Mouse (Mus musculus): ENCODE measurements at regions not wholly inside any gene's neighbourhood (a gene's known extent, or its start where the extent isn't known, plus 50 kb on each side); places are given as distances from the start of the nearest gene placed in this dataset.

GRCm38 (mm10) chr1:179871961-179872360, 68.5 kb upstream of the Ahctf1 start:
- Histone ChIP-seq H3K27me3 (ENCODE audit: control insufficient read depth, insufficient read depth, low read length, poor library complexity, severe bottlenecking) (no peaks in the 10 kb centered on the region), H3K4me1 (ENCODE audit: control insufficient read depth, insufficient read depth, low read length) (no peaks in the 10 kb centered on the region), H3K9ac (ENCODE audit: low read depth, poor library complexity, severe bottlenecking) (no peak overlapping the region), H3K27ac (ENCODE audit: insufficient read depth, low read length) (no peak overlapping the region), H3K9me3 (replicated peaks; ENCODE audit: control insufficient read depth, insufficient read depth, low read length, poor library complexity, severe bottlenecking) (no peaks in the 10 kb centered on the region), H3K36me3 (ENCODE audit: control insufficient read depth, insufficient read depth, low read length, poor library complexity, severe bottlenecking) (no peaks in the 10 kb centered on the region), H3K4me3 (ENCODE audit: low read depth, low read length) (no peak overlapping the region)
- TF ChIP-seq EP300 (IDR thresholded peaks at IDR 0.05; ENCODE audit: insufficient read depth, low read depth, low read length), result no peak
- no peak for TF ChIP-seq CTCF (IDR thresholded peaks at IDR 0.05; ENCODE audit: low read depth, low read length)
- no peak for TF ChIP-seq POLR2A (IDR thresholded peaks at IDR 0.05; ENCODE audit: insufficient read depth, low read length)

DNA sequence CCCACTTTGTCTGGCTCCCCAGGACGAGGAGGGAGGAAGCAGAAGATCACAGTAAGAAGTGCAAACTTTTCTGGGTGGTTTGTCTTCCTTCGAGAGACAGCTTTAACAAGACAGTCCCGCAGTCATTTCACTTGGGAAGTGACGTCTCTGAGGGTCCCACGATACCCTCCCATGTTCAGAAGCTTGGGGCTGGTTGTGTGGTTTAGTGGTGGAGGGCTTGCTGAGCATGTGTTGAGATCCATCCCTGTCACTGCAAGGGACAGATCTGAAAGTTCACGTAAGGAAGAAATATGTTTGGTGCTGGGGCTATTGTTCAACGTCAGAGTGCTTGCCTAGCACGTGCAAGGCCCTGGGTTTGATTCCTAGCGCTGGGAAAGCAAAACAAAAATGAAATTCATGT, 65.2 kb upstream of the Ahctf1 start:
- no peaks in the 10 kb centered on the region for H3K36me3 ChIP-seq (ENCODE audit: control insufficient read depth, insufficient read depth, low read length, poor library complexity, severe bottlenecking)
- TF ChIP-seq EP300 (IDR thresholded peaks at IDR 0.05; ENCODE audit: insufficient read depth, low read depth, low read length) (no peak), POLR2A (IDR thresholded peaks at IDR 0.05; ENCODE audit: insufficient read depth, low read length) (no peak), CTCF (IDR thresholded peaks at IDR 0.05; ENCODE audit: low read depth, low read length) (no peak)
- no peaks in the 10 kb centered on the region for H3K9me3 ChIP-seq (replicated peaks; ENCODE audit: control insufficient read depth, insufficient read depth, low read length, poor library complexity, severe bottlenecking)
- H3K9ac ChIP-seq (ENCODE audit: low read depth, poor library complexity, severe bottlenecking), result no peak overlapping the region
- H3K27ac ChIP-seq (ENCODE audit: insufficient read depth, low read length), result no peak overlapping the region
- no peaks in the 10 kb centered on the region for H3K4me1 ChIP-seq (ENCODE audit: control insufficient read depth, insufficient read depth, low read length)
- H3K27me3 ChIP-seq (ENCODE audit: control insufficient read depth, insufficient read depth, low read length, poor library complexity, severe bottlenecking), result no peaks in the 10 kb centered on the region
- H3K4me3 ChIP-seq (ENCODE audit: low read depth, low read length), result no peak overlapping the region

DNA sequence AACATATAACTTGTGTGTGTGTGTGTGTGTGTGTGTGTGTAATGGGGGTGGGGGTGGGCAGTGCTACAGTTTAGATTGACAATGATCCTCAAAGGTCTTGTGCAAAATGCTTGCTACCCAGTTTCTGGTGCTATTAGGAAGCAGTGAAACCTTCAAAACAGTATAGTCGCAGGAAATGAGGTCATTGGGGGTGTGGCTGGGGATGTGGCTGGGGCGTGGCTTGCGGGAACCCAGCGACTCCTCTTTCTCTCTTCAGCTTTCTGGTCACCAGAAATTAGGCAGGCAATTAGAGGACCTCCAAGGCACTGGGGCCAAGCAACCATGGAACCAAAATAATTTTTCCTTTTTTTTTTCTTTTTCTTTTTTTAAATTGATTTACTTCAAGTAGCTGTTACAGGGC, 64.0 kb upstream of the Ahctf1 start:
- Histone ChIP-seq H3K4me1 (ENCODE audit: control insufficient read depth, insufficient read depth, low read length) (no peaks in the 10 kb centered on the region), H3K36me3 (ENCODE audit: control insufficient read depth, insufficient read depth, low read length, poor library complexity, severe bottlenecking) (no peaks in the 10 kb centered on the region), H3K27me3 (ENCODE audit: control insufficient read depth, insufficient read depth, low read length, poor library complexity, severe bottlenecking) (no peaks in the 10 kb centered on the region), H3K27ac (ENCODE audit: insufficient read depth, low read length) (no peak overlapping the region), H3K9ac (ENCODE audit: low read depth, poor library complexity, severe bottlenecking) (no peak overlapping the region), H3K4me3 (ENCODE audit: low read depth, low read length) (no peak overlapping the region), H3K9me3 (replicated peaks; ENCODE audit: control insufficient read depth, insufficient read depth, low read length, poor library complexity, severe bottlenecking) (no peaks in the 10 kb centered on the region)
- TF ChIP-seq CTCF (IDR thresholded peaks at IDR 0.05; ENCODE audit: low read depth, low read length), result no peak
- no peak for TF ChIP-seq EP300 (IDR thresholded peaks at IDR 0.05; ENCODE audit: insufficient read depth, low read depth, low read length)
- no peak for TF ChIP-seq POLR2A (IDR thresholded peaks at IDR 0.05; ENCODE audit: insufficient read depth, low read length)

- Histone ChIP-seq H3K27ac (ENCODE audit: insufficient read depth, low read length) (no peak overlapping the region), H3K9me3 (replicated peaks; ENCODE audit: control insufficient read depth, insufficient read depth, low read length, poor library complexity, severe bottlenecking) (no peaks in the 10 kb centered on the region), H3K9ac (ENCODE audit: low read depth, poor library complexity, severe bottlenecking) (no peak overlapping the region), H3K36me3 (ENCODE audit: control insufficient read depth, insufficient read depth, low read length, poor library complexity, severe bottlenecking) (no peaks in the 10 kb centered on the region), H3K4me3 (ENCODE audit: low read depth, low read length) (no peak overlapping the region), H3K27me3 (ENCODE audit: control insufficient read depth, insufficient read depth, low read length, poor library complexity, severe bottlenecking) (no peaks in the 10 kb centered on the region), H3K4me1 (ENCODE audit: control insufficient read depth, insufficient read depth, low read length) (no peaks in the 10 kb centered on the region)
- TF ChIP-seq EP300 (IDR thresholded peaks at IDR 0.05; ENCODE audit: insufficient read depth, low read depth, low read length), result no peak
- TF ChIP-seq CTCF (IDR thresholded peaks at IDR 0.05; ENCODE audit: low read depth, low read length), result no peak
- no peak for TF ChIP-seq POLR2A (IDR thresholded peaks at IDR 0.05; ENCODE audit: insufficient read depth, low read length)
Observed at GRCm38 (mm10) chr1:179866056-179866772, 62.7 kb upstream of the Ahctf1 start.

GRCm38 (mm10) chr1:179865561-179865960, 62.1 kb upstream of the Ahctf1 start:
- Histone ChIP-seq H3K27ac (ENCODE audit: insufficient read depth, low read length) (no peak overlapping the region), H3K4me3 (ENCODE audit: low read depth, low read length) (no peak overlapping the region)

DNA sequence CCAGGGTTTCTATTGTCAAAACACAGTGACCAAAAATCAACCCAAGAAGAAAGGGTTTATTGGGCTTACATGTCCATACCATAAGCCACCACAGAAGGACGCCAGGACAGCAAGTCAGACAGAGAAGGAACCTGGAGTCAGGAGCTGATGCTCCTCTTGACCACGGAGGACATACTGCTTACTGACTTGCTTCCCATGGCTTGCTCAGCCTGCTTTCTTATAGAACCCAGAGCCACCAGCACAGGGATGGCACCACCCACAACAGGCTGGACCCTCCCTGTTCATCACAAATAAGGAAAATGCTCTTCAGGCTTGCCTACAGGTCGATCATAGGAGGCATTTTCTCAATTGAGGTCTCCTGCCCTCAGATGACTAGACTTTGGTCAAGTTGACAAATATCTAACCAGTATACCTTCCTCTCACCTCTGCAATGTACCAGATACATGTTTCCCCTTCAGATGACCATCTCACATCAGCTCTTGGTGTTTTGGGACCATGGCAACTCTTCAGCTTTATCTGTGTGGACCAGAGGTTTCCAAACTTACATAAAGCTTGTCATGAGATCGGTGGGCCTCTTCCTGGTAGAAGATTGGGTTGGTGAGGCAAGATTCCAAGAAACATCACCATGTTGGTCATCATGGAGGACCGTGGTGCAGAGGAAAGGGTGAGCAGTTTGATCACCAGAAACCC, 61.2 kb upstream of the Ahctf1 start:
- Histone ChIP-seq H3K27me3 (ENCODE audit: control insufficient read depth, insufficient read depth, low read length, poor library complexity, severe bottlenecking) (no peaks in the 10 kb centered on the region), H3K4me1 (ENCODE audit: control insufficient read depth, insufficient read depth, low read length) (no peaks in the 10 kb centered on the region), H3K9ac (ENCODE audit: low read depth, poor library complexity, severe bottlenecking) (no peak overlapping the region), H3K27ac (ENCODE audit: insufficient read depth, low read length) (no peak overlapping the region), H3K4me3 (ENCODE audit: low read depth, low read length) (no peak overlapping the region), H3K36me3 (ENCODE audit: control insufficient read depth, insufficient read depth, low read length, poor library complexity, severe bottlenecking) (no peaks in the 10 kb centered on the region), H3K9me3 (replicated peaks; ENCODE audit: control insufficient read depth, insufficient read depth, low read length, poor library complexity, severe bottlenecking) (no peaks in the 10 kb centered on the region)
- TF ChIP-seq POLR2A (IDR thresholded peaks at IDR 0.05; ENCODE audit: insufficient read depth, low read length) (no peak), EP300 (IDR thresholded peaks at IDR 0.05; ENCODE audit: insufficient read depth, low read depth, low read length) (no peak), CTCF (IDR thresholded peaks at IDR 0.05; ENCODE audit: low read depth, low read length) (no peak)

More at GRCm38 (mm10) chr1:179865561-179865960, 62.1 kb upstream of the Ahctf1 start:
- TF ChIP-seq EP300 (IDR thresholded peaks at IDR 0.05; ENCODE audit: insufficient read depth, low read depth, low read length), result no peak
- TF ChIP-seq CTCF (IDR thresholded peaks at IDR 0.05; ENCODE audit: low read depth, low read length), result no peak
- no peak for TF ChIP-seq POLR2A (IDR thresholded peaks at IDR 0.05; ENCODE audit: insufficient read depth, low read length)
- Histone ChIP-seq H3K27me3 (ENCODE audit: control insufficient read depth, insufficient read depth, low read length, poor library complexity, severe bottlenecking) (no peaks in the 10 kb centered on the region), H3K9me3 (replicated peaks; ENCODE audit: control insufficient read depth, insufficient read depth, low read length, poor library complexity, severe bottlenecking) (no peaks in the 10 kb centered on the region), H3K36me3 (ENCODE audit: control insufficient read depth, insufficient read depth, low read length, poor library complexity, severe bottlenecking) (no peaks in the 10 kb centered on the region), H3K4me1 (ENCODE audit: control insufficient read depth, insufficient read depth, low read length) (no peaks in the 10 kb centered on the region), H3K9ac (ENCODE audit: low read depth, poor library complexity, severe bottlenecking) (no peak overlapping the region)
